Mouse (Mus musculus) ES-Bruce4 (cell line): ENCODE data around the gene Lpar1. TPM values are rescaled to one million over a fixed set of nuclear protein-coding genes. Genes with fewer than 3 reads are reported as not detected.

Experiments used
- H3K27ac ChIP-seq: 2 replicates; pipeline ENCODE4 v1.5.1; 2012; ENCODE audit warnings: low read length, inconsistent platforms; ENCODE audit not compliant: insufficient read depth
- H3K27me3 ChIP-seq: 2 replicates; pipeline ENCODE4 v1.6.1; 2012; ENCODE audit warnings: mild to moderate bottlenecking, low read length, inconsistent platforms; ENCODE audit not compliant: control insufficient read depth, poor library complexity, insufficient read depth, severe bottlenecking
- H3K36me3 ChIP-seq: 2 replicates; pipeline ENCODE4 v1.6.1; 2012; ENCODE audit warnings: inconsistent platforms, mild to moderate bottlenecking, low read length, moderate library complexity; ENCODE audit not compliant: control insufficient read depth, poor library complexity, insufficient read depth, severe bottlenecking
- H3K4me1 ChIP-seq: one replicate; pipeline ENCODE4 v1.8.1; 2011; ENCODE audit warnings: low read length; ENCODE audit not compliant: control insufficient read depth, insufficient read depth
- H3K4me3 ChIP-seq: 2 replicates; pipeline ENCODE4 v1.5.1; 2011; ENCODE audit warnings: low read depth, mild to moderate bottlenecking, low read length
- H3K9ac ChIP-seq: 2 replicates; pipeline ENCODE4 v1.6.1; 2012; ENCODE audit warnings: low read depth, mild to moderate bottlenecking, inconsistent platforms; ENCODE audit not compliant: poor library complexity, severe bottlenecking
- H3K9me3 ChIP-seq: replicated peaks from 2 replicates; pipeline ENCODE4 v1.6.1; 2012; ENCODE audit warnings: mild to moderate bottlenecking, low read length, inconsistent platforms; ENCODE audit not compliant: control insufficient read depth, poor library complexity, insufficient read depth, severe bottlenecking
- CTCF ChIP-seq: IDR thresholded peaks from one replicate; pipeline ENCODE4 v1.8.1; 2011; ENCODE audit warnings: low read depth, low read length
- EP300 ChIP-seq: IDR thresholded peaks from 2 replicates; pipeline ENCODE4 v1.6.1; 2011; ENCODE audit warnings: low read depth, low read length; ENCODE audit not compliant: insufficient read depth
- POLR2A ChIP-seq: IDR thresholded peaks from one replicate; pipeline ENCODE4 v1.8.1; 2011; ENCODE audit warnings: low read length; ENCODE audit not compliant: insufficient read depth
- polyA plus RNA-seq: library from polyadenylated mRNA; stranded (reverse); fragments of >200 nt; gene quantifications from 2 replicates; pipeline ENCODE4 v1.2.4, GENCODE M21; 2011; ENCODE audit warnings: low read depth; ENCODE audit not compliant: missing spikeins, insufficient read depth, insufficient read length

The Lpar1 gene
- polyA plus RNA-seq, 1 experiment = 7.6 TPM

DNA sequence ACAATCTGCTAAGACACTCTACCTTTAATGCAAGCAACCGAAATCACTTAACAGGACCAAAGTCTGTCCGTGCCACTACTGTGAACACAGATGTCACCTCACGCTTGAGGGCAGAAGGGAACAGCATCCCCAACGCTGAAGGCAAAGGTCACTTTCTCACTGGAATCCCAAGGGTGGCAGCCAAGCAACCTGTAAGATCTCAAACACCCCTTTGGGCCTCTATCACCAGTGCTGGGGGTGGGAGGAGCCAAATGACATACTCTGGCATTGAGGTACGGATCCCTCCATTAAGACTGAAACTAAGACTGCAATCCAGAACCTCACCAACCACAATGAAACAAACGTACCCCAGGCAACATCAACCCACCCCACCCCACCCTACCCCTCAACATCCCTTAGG lies 55.0 kb downstream of the Lpar1 start:
- Histone ChIP-seq H3K4me3 (no peak overlapping the region), H3K27me3 (no peaks in the 10 kb centered on the region), H3K9me3 (no peaks in the 10 kb centered on the region), H3K9ac (no peak overlapping the region), H3K27ac (no peak overlapping the region), H3K4me1 (no peaks in the 10 kb centered on the region), H3K36me3 (no peaks in the 10 kb centered on the region)
- no peak for TF ChIP-seq POLR2A
- no peak for TF ChIP-seq EP300
- no peak for TF ChIP-seq CTCF

DNA sequence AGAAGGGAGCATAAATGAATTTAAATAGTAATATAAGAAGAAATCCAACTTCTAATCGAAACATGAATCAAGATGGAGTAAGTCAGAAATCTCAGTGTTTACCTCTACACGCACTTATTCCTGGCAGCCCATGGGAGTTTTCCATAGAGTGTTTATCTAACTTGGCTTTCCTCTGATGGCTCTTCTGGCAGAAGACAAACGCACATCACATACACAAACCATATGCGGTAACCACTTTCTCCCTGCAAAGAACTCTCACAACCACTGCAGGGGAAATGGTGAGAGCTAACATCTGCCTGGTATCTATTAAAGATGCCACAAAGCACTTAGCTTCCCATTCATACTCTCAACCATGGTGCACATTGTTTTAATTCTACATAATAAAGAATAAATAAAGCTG lies 56.4 kb downstream of the Lpar1 start:
- Histone ChIP-seq H3K27me3 (no peaks in the 10 kb centered on the region), H3K36me3 (no peaks in the 10 kb centered on the region)

DNA sequence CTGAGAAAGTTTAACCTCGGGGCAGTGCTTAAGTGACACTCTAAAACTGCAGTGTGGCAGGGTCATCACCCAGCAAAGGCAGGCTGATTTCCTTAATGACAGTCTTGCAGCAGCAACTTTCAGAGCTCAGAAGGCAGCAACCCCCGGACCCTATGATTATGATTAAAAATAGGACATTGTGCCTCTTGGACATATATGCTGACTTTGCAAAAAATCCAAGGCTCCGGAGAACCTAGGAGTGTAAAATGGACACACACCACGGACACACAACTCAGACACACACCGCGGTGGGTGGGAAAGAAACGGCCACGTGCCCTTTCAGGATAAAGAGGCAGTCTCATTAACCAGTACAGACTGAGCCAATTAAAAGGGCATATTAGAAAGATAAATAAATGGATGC lies 57.0 kb downstream of the Lpar1 start:
- H3K36me3 ChIP-seq = no peaks in the 10 kb centered on the region
- H3K9ac ChIP-seq = no peak overlapping the region
- TF ChIP-seq CTCF (no peak), EP300 (no peak), POLR2A (no peak)
- H3K4me3 ChIP-seq = no peak overlapping the region
- no peaks in the 10 kb centered on the region for H3K4me1 ChIP-seq
- no peaks in the 10 kb centered on the region for H3K27me3 ChIP-seq
- no peak overlapping the region for H3K27ac ChIP-seq
- H3K9me3 ChIP-seq = no peaks in the 10 kb centered on the region

More for the DNA sequence above, 56.4 kb downstream of the Lpar1 start:
- no peak overlapping the region for H3K9ac ChIP-seq
- TF ChIP-seq CTCF = no peak
- no peak for TF ChIP-seq POLR2A
- TF ChIP-seq EP300 = no peak
- H3K4me1 ChIP-seq = no peaks in the 10 kb centered on the region
- no peaks in the 10 kb centered on the region for H3K9me3 ChIP-seq
- H3K27ac ChIP-seq = no peak overlapping the region
- no peak overlapping the region for H3K4me3 ChIP-seq

DNA sequence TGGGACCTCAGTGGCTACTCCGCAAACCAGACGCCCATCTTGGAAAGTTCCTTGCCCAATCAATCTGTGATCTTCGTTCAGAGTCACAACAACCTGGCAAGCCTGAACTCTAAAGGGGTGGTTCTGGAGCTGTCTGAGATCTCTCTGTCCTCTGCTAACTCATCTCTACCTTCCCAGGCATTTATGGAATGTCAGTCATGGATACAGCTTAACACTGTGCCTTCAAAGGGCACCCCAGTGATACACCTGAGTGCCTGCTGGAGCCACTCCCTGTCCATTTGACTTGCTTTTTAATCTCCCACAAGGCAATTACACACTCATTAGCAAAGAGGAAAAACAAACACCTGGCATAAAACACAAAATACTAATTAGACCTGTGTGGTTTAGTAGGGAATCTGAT lies 62.0 kb downstream of the Lpar1 start:
- Histone ChIP-seq H3K9me3 (no peaks in the 10 kb centered on the region), H3K36me3 (no peaks in the 10 kb centered on the region), H3K4me3 (no peak overlapping the region), H3K27me3 (no peaks in the 10 kb centered on the region), H3K27ac (no peak overlapping the region), H3K9ac (no peak overlapping the region), H3K4me1 (no peaks in the 10 kb centered on the region)
- no peak for TF ChIP-seq POLR2A
- TF ChIP-seq CTCF = no peak
- TF ChIP-seq EP300 = no peak

DNA sequence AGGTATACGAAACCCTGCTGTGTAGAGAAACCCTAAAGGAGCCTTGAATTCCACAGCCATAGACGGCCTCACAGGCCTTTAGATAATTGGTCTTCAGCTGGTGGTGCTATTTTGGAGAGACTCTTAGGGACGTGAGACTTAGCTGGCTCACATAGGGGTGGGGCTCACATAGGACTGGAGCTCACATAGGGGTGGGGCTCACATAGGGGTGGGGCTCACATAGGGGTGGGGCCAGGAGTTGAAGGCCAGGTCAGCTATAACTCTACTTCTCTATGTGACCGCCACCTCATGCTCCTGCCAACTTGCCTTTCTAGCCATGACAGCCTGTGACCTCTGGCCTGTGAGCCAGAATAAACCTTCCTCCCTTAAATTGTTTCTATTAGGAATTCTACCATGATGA lies 63.3 kb downstream of the Lpar1 start:
- TF ChIP-seq EP300 (no peak), POLR2A (no peak), CTCF (no peak)
- no peaks in the 10 kb centered on the region for H3K36me3 ChIP-seq
- H3K4me3 ChIP-seq = no peak overlapping the region
- no peak overlapping the region for H3K27ac ChIP-seq
- H3K27me3 ChIP-seq = no peaks in the 10 kb centered on the region
- no peaks in the 10 kb centered on the region for H3K9me3 ChIP-seq
- H3K9ac ChIP-seq = no peak overlapping the region
- no peaks in the 10 kb centered on the region for H3K4me1 ChIP-seq

DNA sequence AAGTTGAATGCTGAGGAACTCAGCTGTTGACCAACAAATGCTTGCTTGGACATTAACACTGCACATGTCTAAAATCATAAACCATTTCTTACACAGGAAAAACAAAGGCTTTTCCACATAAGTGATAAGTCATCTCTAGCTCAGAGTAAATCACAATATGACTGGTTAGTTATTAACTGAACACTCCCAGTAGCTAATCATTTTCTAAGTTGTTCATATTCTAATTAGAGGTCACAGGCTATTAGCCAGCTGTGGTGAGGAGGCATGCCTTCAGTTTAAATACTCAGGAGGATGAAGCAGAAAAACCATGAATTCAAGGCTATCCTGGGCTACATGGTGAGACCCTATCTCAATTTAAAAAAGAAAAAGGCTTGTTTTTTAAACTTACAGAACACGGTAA lies 75.1 kb downstream of the Lpar1 start:
- no peak for TF ChIP-seq CTCF
- TF ChIP-seq POLR2A = no peak
- TF ChIP-seq EP300 = no peak
- no peak overlapping the region for H3K27ac ChIP-seq
- no peak overlapping the region for H3K4me3 ChIP-seq
- no peaks in the 10 kb centered on the region for H3K27me3 ChIP-seq
- no peaks in the 10 kb centered on the region for H3K4me1 ChIP-seq
- no peaks in the 10 kb centered on the region for H3K36me3 ChIP-seq
- no peaks in the 10 kb centered on the region for H3K9me3 ChIP-seq
- no peak overlapping the region for H3K9ac ChIP-seq

DNA sequence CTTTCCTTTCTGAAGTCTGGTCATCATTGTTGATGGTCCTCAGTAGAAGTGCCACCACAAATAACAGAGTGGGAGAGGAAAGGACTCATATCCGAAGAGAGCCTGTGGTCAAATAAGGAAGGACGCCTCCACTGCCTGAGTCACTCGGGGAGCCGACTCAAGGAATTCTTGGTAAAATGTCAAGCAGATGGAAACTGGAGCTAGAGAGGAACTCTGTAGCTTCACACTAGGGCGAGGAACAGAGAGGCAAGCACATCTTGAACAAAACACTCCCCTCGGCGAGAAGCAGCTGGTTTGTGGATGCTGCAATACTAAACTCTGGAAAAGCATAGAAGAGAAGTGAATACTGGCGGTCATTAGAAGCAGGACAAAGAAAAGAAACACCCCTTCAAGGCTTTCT lies 76.0 kb downstream of the Lpar1 start:
- H3K4me1 ChIP-seq = no peaks in the 10 kb centered on the region
- H3K9me3 ChIP-seq = no peaks in the 10 kb centered on the region
- H3K27me3 ChIP-seq = no peaks in the 10 kb centered on the region
- no peak overlapping the region for H3K27ac ChIP-seq
- no peak overlapping the region for H3K4me3 ChIP-seq
- no peak for TF ChIP-seq CTCF
- no peak for TF ChIP-seq EP300
- TF ChIP-seq POLR2A = no peak
- no peak overlapping the region for H3K9ac ChIP-seq
- H3K36me3 ChIP-seq = no peaks in the 10 kb centered on the region
